ENCODE assay signal across 10 mouse cellular contexts in the genomic region with DNA sequence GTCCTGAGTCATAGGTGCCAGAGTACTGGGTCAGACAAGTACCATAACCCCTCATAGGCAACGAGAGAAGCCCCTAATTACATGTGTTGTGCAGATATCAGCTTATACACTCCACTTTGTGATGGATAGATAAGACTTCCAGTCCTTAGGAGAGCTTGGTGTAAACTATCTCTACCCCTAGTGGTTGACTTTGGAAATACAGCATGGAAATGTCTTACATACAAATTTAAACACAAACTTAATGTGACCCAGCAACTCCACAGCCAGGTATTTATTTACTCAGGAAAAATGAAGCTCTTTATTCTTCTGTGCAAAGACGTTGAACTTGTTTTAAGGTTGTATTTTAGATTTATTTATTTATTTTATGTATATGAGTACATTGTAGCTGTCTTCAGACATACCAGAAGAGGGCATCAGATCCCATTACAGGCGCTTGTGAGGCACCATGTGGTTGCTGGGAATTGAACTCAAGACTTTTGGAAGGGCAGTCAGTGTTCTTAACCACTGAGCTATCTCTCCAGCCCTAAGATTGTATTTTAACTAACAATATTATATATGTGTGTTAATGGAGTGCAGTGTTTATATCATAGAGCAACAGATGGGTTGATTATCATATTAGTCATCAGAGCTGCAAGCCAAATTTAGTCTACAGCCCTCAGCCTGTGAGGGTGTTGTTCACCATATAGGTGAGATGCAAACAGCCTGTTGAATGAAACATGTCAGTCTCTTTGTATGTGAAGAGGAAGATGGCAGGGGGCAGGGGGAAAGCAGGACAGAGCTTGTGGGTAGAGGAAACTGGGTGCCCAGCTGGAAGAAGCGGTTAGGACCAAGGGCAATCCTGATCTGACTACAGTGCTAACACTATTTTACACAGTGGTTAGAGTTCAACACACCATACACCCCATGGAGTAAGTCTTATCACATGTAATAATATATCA. TPM values are rescaled to one million over a fixed set of nuclear protein-coding genes. Genes with fewer than 3 reads are reported as not detected.
A peak's percentile ranks its signal among the peaks of the same experiment; 100 is the strongest.
DNase-seq lines count a peak whose midpoint lies in the region; ATAC-seq and TF ChIP-seq lines count a peak whose summit lies in the region.
"Had no signal": no experiment of that assay in that cellular context is flagged by ENCODE, and none has a peak within 500 bp of the region (broad histone marks: within the 10 kb centered on the region; RNA-seq: fewer than 3 reads in every experiment).

No protein-coding gene starts in this region.

- WGBS in embryonic facial prominence, embryonic 11.5 days = 58% methylated on average over 4 of the region's 4 CpGs
- 62% methylated on average over 4 of the region's 4 CpGs for WGBS in embryonic facial prominence, embryonic 10.5 days
- 47% methylated on average over 4 of the region's 4 CpGs for WGBS in lung, postnatal 0 days
- WGBS in lung, adult 2 months = 55% methylated on average over 4 of the region's 4 CpGs

- TF ChIP-seq CTCF in lung, postnatal 0 days (IDR thresholded peaks at IDR 0.05) = peak; percentile 60
- TF ChIP-seq CTCF in lung, adult 2 months (IDR thresholded peaks at IDR 0.05; ENCODE audit: insufficient read depth, low read length) = no peak

- no peak overlapping the region for H3K9ac ChIP-seq in embryonic facial prominence, embryonic 11.5 days (replicated peaks; ENCODE audit: low read length)
- no peak overlapping the region for H3K9ac ChIP-seq in lung, postnatal 0 days (replicated peaks; ENCODE audit: low read depth)

- no peak overlapping the region for H3K4me2 ChIP-seq in embryonic facial prominence, embryonic 11.5 days (ENCODE audit: low read depth, low read length)
- H3K4me2 ChIP-seq in lung, postnatal 0 days (replicated peaks; ENCODE audit: low read depth, low read length) = no peak overlapping the region

- no peaks in the 10 kb centered on the region for H3K36me3 ChIP-seq in embryonic facial prominence, embryonic 11.5 days (replicated peaks; ENCODE audit: control insufficient read depth, insufficient read depth, low read depth, low read length)
- H3K36me3 ChIP-seq in embryonic facial prominence, embryonic 10.5 days (replicated peaks) = no peaks in the 10 kb centered on the region
- no peaks in the 10 kb centered on the region for H3K36me3 ChIP-seq in lung, postnatal 0 days (ENCODE audit: insufficient read depth, low read length)

- no peak for ATAC-seq in embryonic facial prominence, embryonic 11.5 days (replicated peaks; ENCODE audit: insufficient number of reproducible peaks, low FRiP score, low TSS enrichment, low read depth)
- no peak for ATAC-seq in lung, postnatal 0 days

- H3K4me1 ChIP-seq in embryonic facial prominence, embryonic 11.5 days (ENCODE audit: control insufficient read depth, insufficient read depth, low read length) = no peaks in the 10 kb centered on the region
- H3K4me1 ChIP-seq in embryonic facial prominence, embryonic 10.5 days = no peaks in the 10 kb centered on the region
- H3K4me1 ChIP-seq in lung, postnatal 0 days (ENCODE audit: insufficient read depth, low read depth, low read length) = no peaks in the 10 kb centered on the region
- H3K4me1 ChIP-seq in lung, adult 2 months (ENCODE audit: control insufficient read depth, insufficient read depth, low read length) = no peaks in the 10 kb centered on the region

- H3K27ac ChIP-seq in embryonic facial prominence, embryonic 11.5 days (replicated peaks; ENCODE audit: low read depth, low read length) = no peak overlapping the region
- no peak overlapping the region for H3K27ac ChIP-seq in embryonic facial prominence, embryonic 10.5 days (replicated peaks)
- no peak overlapping the region for H3K27ac ChIP-seq in lung, postnatal 0 days (ENCODE audit: low read length)

- H3K4me3 ChIP-seq in embryonic facial prominence, embryonic 11.5 days (ENCODE audit: low read depth, low read length) = no peak overlapping the region
- H3K4me3 ChIP-seq in embryonic facial prominence, embryonic 10.5 days = no peak overlapping the region
- no peak overlapping the region for H3K4me3 ChIP-seq in lung, postnatal 0 days (ENCODE audit: low read depth, low read length)
- H3K4me3 ChIP-seq in lung, adult 2 months (replicated peaks; ENCODE audit: extremely low read depth, low read depth, low read length) = no peak overlapping the region

- no peaks in the 10 kb centered on the region for H3K27me3 ChIP-seq in embryonic facial prominence, embryonic 11.5 days (ENCODE audit: control insufficient read depth, insufficient read depth, low read length)
- no peaks in the 10 kb centered on the region for H3K27me3 ChIP-seq in embryonic facial prominence, embryonic 10.5 days (replicated peaks; ENCODE audit: low read depth, poor library complexity, severe bottlenecking)
- no peaks in the 10 kb centered on the region for H3K27me3 ChIP-seq in lung, postnatal 0 days (replicated peaks; ENCODE audit: insufficient read depth, low read length)

- DNase-seq in embryonic facial prominence, embryonic 11.5 days (ENCODE audit: low spot score) = peak; percentile 66
- no peak for DNase-seq in embryonic facial prominence, embryonic 10.5 days (ENCODE audit: low spot score)
- peak; percentile 27 for DNase-seq in lung, postnatal 0 days (ENCODE audit: low spot score)
- DNase-seq in lung, adult 2 months = no peak
- DNase-seq in embryo, embryonic 9.5 days (ENCODE audit: extremely low spot score) = peak; percentile 24
- peak; percentile 70 for DNase-seq in retina, embryonic 14.5 days (ENCODE audit: low spot score)
- DNase-seq in right cerebral cortex, postnatal 36 days (ENCODE audit: low spot score in 2 of 2) = no peak
- DNase-seq in thymus, postnatal 14 days = no peak
- DNase-seq: kidney, adult 2 months; lung, postnatal 4 days had no signal

- TF ChIP-seq POLR2A in lung, adult 2 months (IDR thresholded peaks at IDR 0.05; ENCODE audit: borderline replicate concordance, extremely low read depth, low read depth, low read length) = no peak

- TF ChIP-seq EP300 in lung, postnatal 0 days (IDR thresholded peaks at IDR 0.05) = no peak

- no peaks in the 10 kb centered on the region for H3K9me3 ChIP-seq in embryonic facial prominence, embryonic 11.5 days (replicated peaks; ENCODE audit: control insufficient read depth, low read length)
- no peaks in the 10 kb centered on the region for H3K9me3 ChIP-seq in embryonic facial prominence, embryonic 10.5 days
- H3K9me3 ChIP-seq in lung, postnatal 0 days (ENCODE audit: low read length) = no peaks in the 10 kb centered on the region

RNA-seq across cellular contexts. Expression of a gene that starts 15.6 kb away (rescaled TPM):
- polyA plus RNA-seq in embryonic facial prominence, embryonic 11.5 days (2014; fragmentation: Nextera tagmentation; extraction: Ambion mirVana) = not detected in 2 replicates
- polyA plus RNA-seq in embryonic facial prominence, embryonic 10.5 days (2016; fragmentation: Nextera tagmentation; extraction: Ambion mirVana) = not detected in 2 replicates
- not detected in 2 replicates for polyA plus RNA-seq in lung, postnatal 0 days (2015; fragmentation: Nextera tagmentation; extraction: Ambion mirVana)
- not detected in 2 replicates for polyA plus RNA-seq in lung, adult 2 months (2012; rRNA removed)

RNA-seq across cellular contexts. Expression of a gene that starts 17.1 kb away (rescaled TPM):
- not detected in 2 replicates for polyA plus RNA-seq in embryonic facial prominence, embryonic 11.5 days (2014; fragmentation: Nextera tagmentation; extraction: Ambion mirVana)
- polyA plus RNA-seq in embryonic facial prominence, embryonic 10.5 days (2016; fragmentation: Nextera tagmentation; extraction: Ambion mirVana) = not detected in 2 replicates
- not detected in 2 replicates for polyA plus RNA-seq in lung, postnatal 0 days (2015; fragmentation: Nextera tagmentation; extraction: Ambion mirVana)
- not detected in 2 replicates for polyA plus RNA-seq in lung, adult 2 months (2012; rRNA removed)
- polyA plus RNA-seq: kidney, adult 2 months had no signal

RNA-seq across cellular contexts. Expression of a gene that starts 24.1 kb away (rescaled TPM):
- not detected in 2 replicates for polyA plus RNA-seq in embryonic facial prominence, embryonic 11.5 days (2014; fragmentation: Nextera tagmentation; extraction: Ambion mirVana)
- not detected in 2 replicates for polyA plus RNA-seq in embryonic facial prominence, embryonic 10.5 days (2016; fragmentation: Nextera tagmentation; extraction: Ambion mirVana)
- not detected in 2 replicates for polyA plus RNA-seq in lung, postnatal 0 days (2015; fragmentation: Nextera tagmentation; extraction: Ambion mirVana)
- polyA plus RNA-seq in lung, adult 2 months (2012; rRNA removed) = not detected in 2 replicates
- polyA plus RNA-seq: kidney, adult 2 months had no signal

RNA-seq across cellular contexts. Expression of a gene that starts 29.4 kb away (rescaled TPM):
- polyA plus RNA-seq in embryonic facial prominence, embryonic 11.5 days (2014; fragmentation: Nextera tagmentation; extraction: Ambion mirVana) = not detected in 2 replicates
- not detected in 2 replicates for polyA plus RNA-seq in embryonic facial prominence, embryonic 10.5 days (2016; fragmentation: Nextera tagmentation; extraction: Ambion mirVana)
- polyA plus RNA-seq in lung, postnatal 0 days (2015; fragmentation: Nextera tagmentation; extraction: Ambion mirVana) = 0.23 and 0.56 TPM in 2 replicates
- polyA plus RNA-seq in lung, adult 2 months (2012; rRNA removed) = 1.7 and 2.8 TPM in 2 replicates

RNA-seq across cellular contexts. Expression of a gene that starts 34.0 kb away (rescaled TPM):
- 0.34 and 0.84 TPM in 2 replicates for polyA plus RNA-seq in embryonic facial prominence, embryonic 11.5 days (2014; fragmentation: Nextera tagmentation; extraction: Ambion mirVana)
- 0.15 and 0.67 TPM in 2 replicates for polyA plus RNA-seq in embryonic facial prominence, embryonic 10.5 days (2016; fragmentation: Nextera tagmentation; extraction: Ambion mirVana)
- 0.10 and 0.19 TPM in 2 replicates for polyA plus RNA-seq in lung, postnatal 0 days (2015; fragmentation: Nextera tagmentation; extraction: Ambion mirVana)
- 0.25 and 0.27 TPM in 2 replicates for polyA plus RNA-seq in lung, adult 2 months (2012; rRNA removed)

Comparison
In these comparisons a context has a peak if more than half of its experiments do, and no peak if none do; other contexts are left out.
1. DNase-seq: peak in embryonic facial prominence, embryonic 11.5 days (single experiment), lung, postnatal 0 days (single experiment), embryo, embryonic 9.5 days (single experiment) and retina, embryonic 14.5 days (single experiment); none in embryonic facial prominence, embryonic 10.5 days (single experiment), lung, adult 2 months (single experiment), right cerebral cortex, postnatal 36 days (0 of 2) and thymus, postnatal 14 days (single experiment).